Mouse (Mus musculus): Measurements from ENCODE around the gene Unc13d. TPM values are rescaled to one million over a fixed set of nuclear protein-coding genes. Genes with fewer than 3 reads are reported as not detected.

The Unc13d gene
- total and polyA plus RNA-seq, 3 experiments = 8.9 to 15.7 (median 14.0) TPM

DNA sequence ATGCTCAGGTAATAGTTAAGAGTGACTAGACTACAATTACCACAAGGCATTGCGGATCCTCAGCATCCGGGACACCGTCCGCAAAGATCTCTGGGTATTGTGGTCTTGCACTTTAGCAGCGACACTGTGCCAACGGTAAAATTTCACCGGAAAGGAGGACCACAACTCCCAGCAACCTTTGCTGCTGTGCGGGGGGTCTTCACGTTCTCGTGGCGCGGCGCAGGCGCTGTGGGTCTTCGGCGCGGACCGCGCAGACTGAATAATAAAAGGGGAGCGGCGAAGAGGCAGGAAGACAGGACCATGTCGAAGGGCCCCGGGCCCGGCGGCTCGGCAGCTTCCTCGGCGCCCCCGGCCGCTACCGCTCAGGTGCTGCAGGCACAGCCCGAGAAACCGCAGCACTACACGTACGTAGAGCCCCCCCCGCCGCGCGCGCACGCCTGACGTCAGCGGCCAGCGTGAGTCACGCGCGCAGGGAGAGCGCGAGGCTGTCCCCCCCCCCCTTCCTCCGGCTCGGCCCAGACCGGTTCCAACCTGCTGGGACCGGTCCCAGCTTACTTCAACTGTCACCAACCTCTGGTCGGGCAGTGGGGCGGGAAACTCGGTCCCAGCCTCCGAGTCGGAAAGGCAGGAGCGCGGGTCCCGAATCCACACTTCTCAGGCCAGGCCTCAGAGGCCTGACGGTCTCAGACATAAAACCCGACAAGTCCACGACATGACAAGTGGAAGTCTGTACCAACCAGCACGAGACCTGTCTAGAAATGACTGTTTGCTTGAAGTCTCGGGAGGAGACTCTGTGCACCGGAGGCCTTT lies 47.5 kb downstream of the Unc13d start, which contains the start of gene Unk (continued):
- TF ChIP-seq E2F4 (IDR thresholded peaks at IDR 0.05; ENCODE audit: insufficient replicate concordance, low read depth, low read length) (no peak; the same call in 1 of the 2 replicates), JUND (conservative IDR thresholded peaks at IDR 0.05; ENCODE audit: low read depth, low read length) (no peak), MYC (IDR thresholded peaks at IDR 0.05; ENCODE audit: low read depth, low read length) (peak; percentile 94), ETS1 (conservative IDR thresholded peaks at IDR 0.05; ENCODE audit: low read depth, low read length) (no peak), ZMIZ1 (IDR thresholded peaks at IDR 0.05; ENCODE audit: low read depth, low read length) (0 out of 2 replicates have a peak, but pooled peaks have one; percentile 4), EP300 (IDR thresholded peaks at IDR 0.05; ENCODE audit: low read length) (no peak)

DNA sequence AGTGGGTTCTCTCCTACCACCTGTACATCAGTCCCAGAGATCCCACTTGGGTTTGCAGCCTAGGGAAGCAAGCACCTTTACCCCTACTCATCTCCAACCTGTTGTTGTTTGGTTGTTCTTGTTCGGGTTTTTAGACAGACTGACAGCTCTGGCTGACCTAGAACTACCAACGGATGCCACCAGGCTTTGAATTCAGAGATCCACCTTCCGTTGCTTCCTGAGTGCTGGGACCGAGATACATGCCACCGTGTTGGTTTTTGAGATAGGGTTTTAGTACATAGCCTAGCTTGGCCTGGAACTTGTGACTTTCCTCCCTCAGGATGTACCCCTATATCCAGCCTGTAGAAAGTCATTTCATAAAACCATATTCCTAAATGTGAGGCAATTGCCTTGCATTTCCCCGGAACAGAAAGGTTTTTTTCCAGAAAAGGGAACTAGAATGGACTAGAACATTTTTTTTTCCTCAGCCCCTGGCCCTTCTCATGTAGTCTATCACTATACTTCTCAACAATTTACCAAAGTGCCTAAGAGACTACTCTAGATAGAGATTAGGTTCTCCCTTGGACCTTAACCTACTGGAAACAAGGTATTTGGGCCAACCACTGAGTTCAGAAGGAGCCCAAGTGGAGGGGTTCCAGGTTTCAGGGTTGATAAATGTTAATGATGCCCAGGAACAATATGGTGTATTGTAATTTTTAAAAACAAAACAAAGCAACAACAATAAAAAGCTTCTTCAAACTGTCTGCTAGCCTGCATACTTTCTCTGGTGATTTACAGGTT lies 48.5 kb downstream of the Unc13d start:
- in situ Hi-C loops (cut with MboI; ENCODE audit: low pct_ligation_motif_present, low pct_unique_long_range_greater_than_20kb, low sequenced_read_pairs) (no loop called here), dilution Hi-C loops (cut with MboI; ENCODE audit: extremely low pct_ligation_motif_present, extremely low pct_unique_long_range_greater_than_20kb, low sequenced_read_pairs) (no loop called here)
- TF ChIP-seq MXI1 (IDR thresholded peaks at IDR 0.05; ENCODE audit: low read depth, low read length) (no peak), MEF2A (IDR thresholded peaks at IDR 0.05; ENCODE audit: borderline replicate concordance, low read depth, low read length) (no peak), ZMIZ1 (IDR thresholded peaks at IDR 0.05; ENCODE audit: low read depth, low read length) (peak; percentile 14; the same call in 1 of the 2 replicates), JUN (IDR thresholded peaks at IDR 0.05; ENCODE audit: insufficient read depth, low read depth, low read length) (no peak), NELFE (IDR thresholded peaks at IDR 0.05; ENCODE audit: low read depth, low read length) (0 out of 2 replicates have a peak, but pooled peaks have one; percentile 25)
- no peak overlapping the region for H3K27ac ChIP-seq (ENCODE audit: insufficient read depth, low read depth)
- H3K79me2 ChIP-seq (replicated peaks; ENCODE audit: control insufficient read depth, extremely low read depth, insufficient read depth, poor library complexity, severe bottlenecking) = peaks cover 37% of the 10 kb centered on the region
- no peak for DNase-seq (ENCODE audit: extremely low read depth)
- H3K4me3 ChIP-seq (replicated peaks in 1 of 3; ENCODE audit: low read depth in 2 of 3, low read length in 2 of 3, poor library complexity in 1 of 3) = peak overlapping the region; percentile 64 to 100 (median 67)
- no peaks in the 10 kb centered on the region for H3K9me3 ChIP-seq (replicated peaks; ENCODE audit: low read length)
- peaks cover 0 to 15% of the 10 kb centered on the region in 2 experiments for H3K36me3 ChIP-seq (replicated peaks in 1 of 2; ENCODE audit: control insufficient read depth in 1 of 2, insufficient read depth in 1 of 2, low read length in 1 of 2)
- H3K27me3 ChIP-seq (replicated peaks) = peaks cover 18% of the 10 kb centered on the region
- H3K9ac ChIP-seq (ENCODE audit: insufficient read depth, low read depth) = peak overlapping the region; percentile 64
- H3K4me2 ChIP-seq (ENCODE audit: insufficient read depth, low read depth, poor library complexity, severe bottlenecking) = peak overlapping the region; percentile 73
- H3K4me1 ChIP-seq (ENCODE audit: control insufficient read depth in 1 of 2, insufficient read depth in 2 of 2) = peaks cover 5 to 41% of the 10 kb centered on the region in 2 experiments; a peak in 3 of 4 replicates

DNA sequence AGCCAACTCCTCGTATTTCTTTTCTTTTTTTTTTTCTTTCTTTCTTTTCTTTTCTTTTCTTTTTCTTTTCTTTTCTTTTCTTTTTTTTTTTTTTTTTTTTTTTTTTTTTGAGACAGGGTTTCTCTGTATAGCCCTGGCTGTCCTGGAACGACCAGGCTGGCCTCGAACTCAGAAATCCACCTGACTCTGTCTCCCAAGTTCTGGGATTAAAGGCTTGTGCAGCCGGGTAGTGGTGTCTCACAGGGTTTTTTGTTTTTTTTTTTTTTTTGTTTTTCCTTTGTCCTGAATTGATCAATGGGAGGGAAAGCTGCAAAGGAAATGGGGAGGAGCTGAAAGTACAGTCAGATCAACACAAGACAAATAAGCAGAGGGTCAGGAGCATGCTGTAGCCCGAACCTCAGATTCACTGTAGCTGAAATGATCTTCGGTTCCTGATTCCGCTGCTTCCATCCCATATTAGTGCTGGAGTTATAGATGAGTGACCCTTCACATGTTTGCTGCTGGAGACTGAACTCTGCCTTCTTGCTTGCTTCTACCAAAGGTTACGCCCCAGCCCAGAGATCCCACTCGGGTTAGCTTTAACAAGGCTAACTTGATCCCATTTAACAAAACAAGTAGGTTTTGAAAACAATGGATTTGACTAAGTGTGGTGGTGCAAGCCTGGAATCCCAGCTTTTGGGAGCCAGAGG lies 49.4 kb downstream of the Unc13d start:
- Histone ChIP-seq H3K9ac (ENCODE audit: insufficient read depth, low read depth) (no peak overlapping the region), H3K4me1 (ENCODE audit: control insufficient read depth in 1 of 2, insufficient read depth in 2 of 2) (peaks cover 5 to 38% of the 10 kb centered on the region in 2 experiments; a peak in 3 of 4 replicates), H3K36me3 (replicated peaks in 1 of 2; ENCODE audit: control insufficient read depth in 1 of 2, insufficient read depth in 1 of 2, low read length in 1 of 2) (peaks cover 4 to 16% of the 10 kb centered on the region in 2 experiments), H3K9me3 (replicated peaks; ENCODE audit: low read length) (no peaks in the 10 kb centered on the region), H3K79me2 (replicated peaks; ENCODE audit: control insufficient read depth, extremely low read depth, insufficient read depth, poor library complexity, severe bottlenecking) (peaks cover 37% of the 10 kb centered on the region), H3K4me2 (ENCODE audit: insufficient read depth, low read depth, poor library complexity, severe bottlenecking) (no peak overlapping the region), H3K27ac (ENCODE audit: insufficient read depth, low read depth) (no peak overlapping the region), H3K4me3 (replicated peaks in 1 of 3; ENCODE audit: low read depth in 2 of 3, low read length in 2 of 3, poor library complexity in 1 of 3) (no peak overlapping the region), H3K27me3 (replicated peaks) (peaks cover 18% of the 10 kb centered on the region)
- DNase-seq (ENCODE audit: extremely low read depth) = no peak
- dilution Hi-C loops (cut with MboI; ENCODE audit: extremely low pct_ligation_motif_present, extremely low pct_unique_long_range_greater_than_20kb, low sequenced_read_pairs) = no loop called here
- TF ChIP-seq ZNF384 (IDR thresholded peaks at IDR 0.05; ENCODE audit: low read depth, low read length) (0 out of 2 replicates have a peak, but pooled peaks have one; percentile 4), NELFE (IDR thresholded peaks at IDR 0.05; ENCODE audit: low read depth, low read length) (no peak)
- in situ Hi-C loops (cut with MboI; ENCODE audit: low pct_ligation_motif_present, low pct_unique_long_range_greater_than_20kb, low sequenced_read_pairs) = no loop called here
